Mouse (Mus musculus) midbrain, embryonic 11.5 days (tissue): Measurements from ENCODE around the gene Shisa3. TPM values are rescaled to one million over a fixed set of nuclear protein-coding genes. Genes with fewer than 3 reads are reported as not detected.

Experiments used
- microRNA-seq: library from miRNA; unstranded; fragments of <30 nt; microRNA quantifications from one replicate; pipeline ENCODE4, GENCODE M21; 2017
- polyA plus RNA-seq: library from polyadenylated mRNA; unstranded; fragments of >200 nt; fragmentation: Nextera tagmentation; extraction: Ambion mirVana; gene quantifications from 2 replicates; pipeline ENCODE4 v1.2.1, GENCODE M21; 2014

Shisa3 gene
- polyA plus RNA-seq, 1 experiment from 2014 or later = 23.1 TPM

Small RNA genes lying within 50 kb of the gene (microRNA-seq; reads per million reads assigned to microRNA genes)
- not detected for gene Gm23617

Other genes starting within 250 kb of the Shisa3 start
- gene Bend4, start 179.6 kb upstream of the Shisa3 start, polyA plus RNA-seq = 10.8 and 11.3 TPM in 2 replicates
- 31.9 and 33.4 TPM in 2 replicates for gene Atp8a1, start 239.6 kb downstream of the Shisa3 start, polyA plus RNA-seq